Mouse (Mus musculus): Measurements from ENCODE around the gene Cblc. TPM values are rescaled to one million over a fixed set of nuclear protein-coding genes. Genes with fewer than 3 reads are reported as not detected.

Cblc gene
- polyA plus RNA-seq, 1 experiment from 2014 or later, result 0.59 TPM

- no peak for ATAC-seq (ENCODE audit: low FRiP score)
- H3K27me3 ChIP-seq (ENCODE audit: control insufficient read depth, insufficient read depth, low read length), result peaks cover 42% of the 10 kb centered on the region
- WGBS, result 80% methylated on average over 6 of the region's 6 CpGs
Measured at GRCm38 (mm10) chr7:19813579-19814122, 17.0 kb upstream of the Cblc start.

GRCm38 (mm10) chr7:19813161-19813560, 16.6 kb upstream of the Cblc start:
- H3K36me3 ChIP-seq (ENCODE audit: control insufficient read depth, insufficient read depth, low read length), result no peaks in the 10 kb centered on the region
- no peak overlapping the region for H3K27ac ChIP-seq (ENCODE audit: low read depth, low read length)
- WGBS, result 88% methylated on average over 4 of the region's 4 CpGs
- no peak overlapping the region for H3K4me2 ChIP-seq (replicated peaks; ENCODE audit: low read depth, low read length)
- no peak overlapping the region for H3K4me3 ChIP-seq (ENCODE audit: low read depth, low read length)
- H3K9ac ChIP-seq (ENCODE audit: low read depth, low read length), result no peak overlapping the region
- peaks cover 14% of the 10 kb centered on the region for H3K4me1 ChIP-seq (replicated peaks; ENCODE audit: control insufficient read depth, insufficient read depth, low read length)
- DNase-seq (ENCODE audit: low spot score) (no peak), ATAC-seq (ENCODE audit: low FRiP score) (no peak)
- no peaks in the 10 kb centered on the region for H3K9me3 ChIP-seq (ENCODE audit: control insufficient read depth, low read length)
- peaks cover 44% of the 10 kb centered on the region for H3K27me3 ChIP-seq (ENCODE audit: control insufficient read depth, insufficient read depth, low read length)

More at GRCm38 (mm10) chr7:19813579-19814122, 17.0 kb upstream of the Cblc start:
- Histone ChIP-seq H3K4me1 (replicated peaks; ENCODE audit: control insufficient read depth, insufficient read depth, low read length) (peaks cover 14% of the 10 kb centered on the region), H3K9ac (ENCODE audit: low read depth, low read length) (no peak overlapping the region), H3K27ac (ENCODE audit: low read depth, low read length) (no peak overlapping the region), H3K4me3 (ENCODE audit: low read depth, low read length) (no peak overlapping the region), H3K4me2 (replicated peaks; ENCODE audit: low read depth, low read length) (no peak overlapping the region), H3K36me3 (ENCODE audit: control insufficient read depth, insufficient read depth, low read length) (no peaks in the 10 kb centered on the region), H3K9me3 (ENCODE audit: control insufficient read depth, low read length) (no peaks in the 10 kb centered on the region)
- no peak for DNase-seq (ENCODE audit: low spot score)

DNA sequence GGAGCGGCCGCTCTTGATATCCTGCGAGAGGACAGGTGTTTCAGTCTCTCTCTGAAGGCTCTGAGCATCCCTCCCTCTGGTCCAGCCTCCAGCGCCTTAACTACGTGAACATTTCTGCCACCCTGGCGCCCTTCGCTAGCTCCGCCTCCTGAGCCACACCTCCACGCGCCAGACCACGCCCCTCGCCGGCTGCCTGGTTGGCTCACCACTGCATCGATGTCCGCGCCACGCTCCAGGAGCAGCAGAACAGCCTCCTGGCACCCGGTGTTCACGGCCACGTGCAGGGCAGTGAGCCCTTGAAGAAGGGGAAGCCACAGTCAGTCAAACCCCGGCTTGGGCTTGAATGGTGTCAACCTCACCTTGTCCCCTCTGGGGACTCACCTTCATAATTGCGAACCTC, 14.5 kb upstream of the Cblc start:
- DNase-seq (ENCODE audit: low spot score) (peak; percentile 53), ATAC-seq (ENCODE audit: low FRiP score) (peak; percentile 28; the same call in 1 of the 2 replicates)
- H3K36me3 ChIP-seq (ENCODE audit: control insufficient read depth, insufficient read depth, low read length), result no peaks in the 10 kb centered on the region
- no peaks in the 10 kb centered on the region for H3K9me3 ChIP-seq (ENCODE audit: control insufficient read depth, low read length)
- H3K4me1 ChIP-seq (replicated peaks; ENCODE audit: control insufficient read depth, insufficient read depth, low read length), result peaks cover 6% of the 10 kb centered on the region; the same call in 1 of the 2 replicates
- H3K27me3 ChIP-seq (ENCODE audit: control insufficient read depth, insufficient read depth, low read length), result peaks cover 41% of the 10 kb centered on the region
- peak overlapping the region; percentile 4; the same call in 1 of the 2 replicates for H3K4me3 ChIP-seq (ENCODE audit: low read depth, low read length)
- 2% methylated on average over 22 of the region's 22 CpGs for WGBS
- H3K9ac ChIP-seq (ENCODE audit: low read depth, low read length), result no peak overlapping the region
- H3K4me2 ChIP-seq (replicated peaks; ENCODE audit: low read depth, low read length), result peak overlapping the region; percentile 31
- H3K27ac ChIP-seq (ENCODE audit: low read depth, low read length), result no peak overlapping the region

GRCm38 (mm10) chr7:19809369-19809768, 12.8 kb upstream of the Cblc start:
- ATAC-seq (ENCODE audit: low FRiP score), result peak; percentile 62; the same call in 1 of the 2 replicates
- peak overlapping the region; percentile 26 for H3K4me2 ChIP-seq (replicated peaks; ENCODE audit: low read depth, low read length)
- H3K4me3 ChIP-seq (ENCODE audit: low read depth, low read length), result peak overlapping the region; percentile 8; the same call in 1 of the 2 replicates
- H3K36me3 ChIP-seq (ENCODE audit: control insufficient read depth, insufficient read depth, low read length), result no peaks in the 10 kb centered on the region
- DNase-seq (ENCODE audit: low spot score), result no peak
- H3K4me1 ChIP-seq (replicated peaks; ENCODE audit: control insufficient read depth, insufficient read depth, low read length), result peaks cover 6% of the 10 kb centered on the region; the same call in 1 of the 2 replicates
- H3K9me3 ChIP-seq (ENCODE audit: control insufficient read depth, low read length), result no peaks in the 10 kb centered on the region
- H3K27ac ChIP-seq (ENCODE audit: low read depth, low read length), result no peak overlapping the region
- peaks cover 39% of the 10 kb centered on the region for H3K27me3 ChIP-seq (ENCODE audit: control insufficient read depth, insufficient read depth, low read length)
- H3K9ac ChIP-seq (ENCODE audit: low read depth, low read length), result 0 out of 2 replicates have a peak overlapping the region, but pooled peaks have one; percentile 19
- WGBS, result 2% methylated on average over 27 of the region's 27 CpGs

GRCm38 (mm10) chr7:19806356-19806969, 9.9 kb upstream of the Cblc start:
- Histone ChIP-seq H3K27ac (ENCODE audit: low read depth, low read length) (no peak overlapping the region), H3K4me3 (ENCODE audit: low read depth, low read length) (no peak overlapping the region), H3K27me3 (ENCODE audit: control insufficient read depth, insufficient read depth, low read length) (peaks cover 31% of the 10 kb centered on the region), H3K9ac (ENCODE audit: low read depth, low read length) (no peak overlapping the region), H3K4me2 (replicated peaks; ENCODE audit: low read depth, low read length) (no peak overlapping the region), H3K9me3 (ENCODE audit: control insufficient read depth, low read length) (no peaks in the 10 kb centered on the region), H3K36me3 (ENCODE audit: control insufficient read depth, insufficient read depth, low read length) (no peaks in the 10 kb centered on the region), H3K4me1 (replicated peaks; ENCODE audit: control insufficient read depth, insufficient read depth, low read length) (peaks cover 6% of the 10 kb centered on the region; the same call in 1 of the 2 replicates)
- ATAC-seq (ENCODE audit: low FRiP score) (no peak), DNase-seq (ENCODE audit: low spot score) (no peak)
- 86% methylated on average over 8 of the region's 8 CpGs for WGBS

DNA sequence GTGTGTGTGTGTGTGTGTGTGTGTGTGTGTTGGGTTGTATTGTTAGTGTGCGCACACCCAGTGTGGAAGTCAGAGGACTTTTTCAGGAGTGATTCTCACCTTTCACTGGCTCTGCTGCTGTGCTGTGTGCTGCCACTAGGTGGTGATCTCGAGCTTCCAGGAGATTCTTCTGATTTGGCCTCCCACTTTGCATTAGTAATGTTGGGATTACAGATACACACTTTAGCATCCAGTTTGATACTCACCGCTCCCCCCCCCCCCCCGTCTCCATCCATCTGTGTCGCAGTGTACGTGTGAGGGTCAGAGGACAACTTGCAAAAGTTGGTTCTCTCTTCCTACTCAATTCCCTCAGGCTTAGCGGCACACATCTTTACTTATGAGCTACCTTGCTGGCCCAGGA, 6.4 kb upstream of the Cblc start:
- Histone ChIP-seq H3K4me1 (replicated peaks; ENCODE audit: control insufficient read depth, insufficient read depth, low read length) (no peaks in the 10 kb centered on the region), H3K36me3 (ENCODE audit: control insufficient read depth, insufficient read depth, low read length) (no peaks in the 10 kb centered on the region), H3K4me2 (replicated peaks; ENCODE audit: low read depth, low read length) (no peak overlapping the region), H3K4me3 (ENCODE audit: low read depth, low read length) (no peak overlapping the region), H3K27me3 (ENCODE audit: control insufficient read depth, insufficient read depth, low read length) (no peaks in the 10 kb centered on the region), H3K9ac (ENCODE audit: low read depth, low read length) (no peak overlapping the region), H3K27ac (ENCODE audit: low read depth, low read length) (no peak overlapping the region), H3K9me3 (ENCODE audit: control insufficient read depth, low read length) (no peaks in the 10 kb centered on the region)
- 48% methylated on average over 3 of the region's 7 CpGs for WGBS
- ATAC-seq (ENCODE audit: low FRiP score), result peak; percentile 40; the same call in 1 of the 2 replicates
- DNase-seq (ENCODE audit: low spot score), result peak; percentile 84

DNA sequence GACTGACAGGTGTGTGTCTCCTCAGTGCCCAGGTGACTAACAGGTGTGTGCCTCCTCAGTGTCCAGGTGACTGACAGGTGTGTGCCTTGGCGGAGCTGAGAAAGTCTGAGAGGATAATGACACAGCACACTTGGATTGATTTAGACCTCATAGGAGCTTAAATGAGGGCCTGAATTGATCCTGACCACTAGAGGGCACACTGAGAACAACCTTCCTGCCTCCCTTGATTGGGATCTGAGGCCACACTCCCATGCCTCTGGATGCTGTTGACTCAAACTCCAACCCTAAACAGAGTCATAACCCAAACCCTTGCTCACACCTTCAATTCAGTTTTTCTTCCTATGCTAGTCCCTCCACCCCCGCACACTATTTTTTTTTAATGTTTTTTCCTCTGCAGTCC, 4.2 kb upstream of the Cblc start:
- ATAC-seq (ENCODE audit: low FRiP score), result no peak
- Histone ChIP-seq H3K27ac (ENCODE audit: low read depth, low read length) (no peak overlapping the region), H3K4me1 (replicated peaks; ENCODE audit: control insufficient read depth, insufficient read depth, low read length) (no peaks in the 10 kb centered on the region), H3K9me3 (ENCODE audit: control insufficient read depth, low read length) (no peaks in the 10 kb centered on the region), H3K27me3 (ENCODE audit: control insufficient read depth, insufficient read depth, low read length) (peaks cover 15% of the 10 kb centered on the region), H3K36me3 (ENCODE audit: control insufficient read depth, insufficient read depth, low read length) (no peaks in the 10 kb centered on the region), H3K4me3 (ENCODE audit: low read depth, low read length) (no peak overlapping the region), H3K4me2 (replicated peaks; ENCODE audit: low read depth, low read length) (no peak overlapping the region), H3K9ac (ENCODE audit: low read depth, low read length) (no peak overlapping the region)
- peak; percentile 71 for DNase-seq (ENCODE audit: low spot score)
- 34% methylated on average over 2 of the region's 2 CpGs for WGBS

- Histone ChIP-seq H3K4me1 (replicated peaks; ENCODE audit: control insufficient read depth, insufficient read depth, low read length) (no peaks in the 10 kb centered on the region), H3K9me3 (ENCODE audit: control insufficient read depth, low read length) (no peaks in the 10 kb centered on the region), H3K4me3 (ENCODE audit: low read depth, low read length) (no peak overlapping the region), H3K36me3 (ENCODE audit: control insufficient read depth, insufficient read depth, low read length) (no peaks in the 10 kb centered on the region), H3K9ac (ENCODE audit: low read depth, low read length) (no peak overlapping the region), H3K27me3 (ENCODE audit: control insufficient read depth, insufficient read depth, low read length) (peaks cover 18% of the 10 kb centered on the region), H3K27ac (ENCODE audit: low read depth, low read length) (no peak overlapping the region), H3K4me2 (replicated peaks; ENCODE audit: low read depth, low read length) (no peak overlapping the region)
- 6% methylated on average over 18 of the region's 18 CpGs for WGBS
- ATAC-seq (ENCODE audit: low FRiP score), result no peak
- no peak for DNase-seq (ENCODE audit: low spot score)
Measured at GRCm38 (mm10) chr7:19796254-19796653, 355 bp downstream of the Cblc start.

DNA sequence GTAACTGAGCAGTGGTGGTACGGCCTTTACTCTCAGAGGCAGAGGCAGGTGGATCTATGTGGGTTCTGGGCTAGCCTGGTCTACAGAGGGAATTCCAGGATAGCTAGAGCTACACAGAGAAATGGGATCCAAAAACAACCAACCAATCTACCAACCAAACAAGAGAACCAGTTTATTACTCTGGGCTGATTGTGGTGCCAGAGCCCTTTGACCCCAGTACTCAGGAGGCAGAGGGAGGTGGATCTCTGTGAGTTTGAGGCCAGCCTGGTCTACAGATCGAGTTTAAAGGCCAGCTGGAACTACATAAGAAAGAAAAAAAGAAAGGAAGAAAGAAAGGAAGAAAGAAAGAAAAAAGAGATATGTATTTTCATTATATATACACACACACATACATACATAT, 1.4 kb downstream of the Cblc start:
- Histone ChIP-seq H3K4me2 (replicated peaks; ENCODE audit: low read depth, low read length) (no peak overlapping the region), H3K27ac (ENCODE audit: low read depth, low read length) (no peak overlapping the region), H3K36me3 (ENCODE audit: control insufficient read depth, insufficient read depth, low read length) (no peaks in the 10 kb centered on the region), H3K9me3 (ENCODE audit: control insufficient read depth, low read length) (no peaks in the 10 kb centered on the region), H3K27me3 (ENCODE audit: control insufficient read depth, insufficient read depth, low read length) (peaks cover 18% of the 10 kb centered on the region), H3K9ac (ENCODE audit: low read depth, low read length) (no peak overlapping the region), H3K4me3 (ENCODE audit: low read depth, low read length) (no peak overlapping the region), H3K4me1 (replicated peaks; ENCODE audit: control insufficient read depth, insufficient read depth, low read length) (no peaks in the 10 kb centered on the region)
- no peak for ATAC-seq (ENCODE audit: low FRiP score)
- no peak for DNase-seq (ENCODE audit: low spot score)
- 65% methylated on average over 2 of the region's 2 CpGs for WGBS

Measured in hindbrain, embryonic 11.5 days (tissue).